Mouse (Mus musculus) spleen, postnatal 10 days (tissue): Measurements from ENCODE around the gene Xrcc3.
A peak's percentile ranks its signal among the peaks of the same experiment; 100 is the strongest.

ENCODE experiments used
- DNase-seq, 2 experiments: peaks; one replicate each; pipeline ENCODE4 v3.0.0; 2021 to 2022; ENCODE audit warnings: low spot score in 2 of 2

The Xrcc3 gene

GRCm38 (mm10) chr12:111777919-111778318 lies 35.8 kb downstream of the Xrcc3 start:
- DNase-seq: no peak

DNA sequence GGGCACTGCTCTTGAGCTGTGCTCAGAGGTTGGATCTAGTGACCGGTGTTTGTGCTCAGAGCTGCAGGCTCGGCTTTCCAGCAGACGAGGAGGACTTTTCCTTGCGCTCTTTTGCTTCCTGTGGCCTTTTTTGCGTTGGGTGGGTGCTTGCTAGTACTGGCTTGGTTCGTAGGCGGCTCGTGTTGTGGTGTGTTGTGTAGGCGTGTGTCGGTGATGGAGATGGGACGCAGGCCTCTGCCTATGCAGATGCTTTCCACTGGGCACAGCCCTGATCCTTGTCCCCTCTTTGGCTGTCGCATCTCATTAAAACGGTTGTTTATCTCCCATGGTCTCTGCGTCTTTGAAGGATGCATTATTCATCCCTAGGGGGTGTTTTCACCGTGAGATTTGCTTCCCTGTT lies 38.8 kb downstream of the Xrcc3 start:
- no peak for DNase-seq

GRCm38 (mm10) chr12:111774156-111774555 lies 39.5 kb downstream of the Xrcc3 start:
- no peak for DNase-seq

DNA sequence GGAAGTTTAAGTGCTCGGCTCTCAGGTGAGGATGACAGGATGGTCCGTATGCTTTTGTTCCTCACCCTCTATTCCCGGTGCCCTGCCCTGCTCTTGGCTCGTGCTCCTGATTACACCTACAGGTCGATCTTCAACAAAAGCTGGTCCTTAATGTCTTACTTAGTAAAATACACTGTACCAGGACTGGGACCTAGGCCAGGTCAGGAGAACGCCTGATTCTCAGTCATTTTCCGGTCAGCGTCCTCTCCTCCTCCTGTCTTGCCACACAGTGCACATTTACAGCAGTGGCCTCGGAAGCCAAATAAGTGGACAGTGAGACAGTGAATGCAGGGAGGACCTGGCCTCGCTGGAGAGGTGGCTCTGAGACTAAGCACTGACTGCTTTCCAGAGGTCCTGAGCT lies 43.0 kb downstream of the Xrcc3 start:
- DNase-seq: no peak

DNA sequence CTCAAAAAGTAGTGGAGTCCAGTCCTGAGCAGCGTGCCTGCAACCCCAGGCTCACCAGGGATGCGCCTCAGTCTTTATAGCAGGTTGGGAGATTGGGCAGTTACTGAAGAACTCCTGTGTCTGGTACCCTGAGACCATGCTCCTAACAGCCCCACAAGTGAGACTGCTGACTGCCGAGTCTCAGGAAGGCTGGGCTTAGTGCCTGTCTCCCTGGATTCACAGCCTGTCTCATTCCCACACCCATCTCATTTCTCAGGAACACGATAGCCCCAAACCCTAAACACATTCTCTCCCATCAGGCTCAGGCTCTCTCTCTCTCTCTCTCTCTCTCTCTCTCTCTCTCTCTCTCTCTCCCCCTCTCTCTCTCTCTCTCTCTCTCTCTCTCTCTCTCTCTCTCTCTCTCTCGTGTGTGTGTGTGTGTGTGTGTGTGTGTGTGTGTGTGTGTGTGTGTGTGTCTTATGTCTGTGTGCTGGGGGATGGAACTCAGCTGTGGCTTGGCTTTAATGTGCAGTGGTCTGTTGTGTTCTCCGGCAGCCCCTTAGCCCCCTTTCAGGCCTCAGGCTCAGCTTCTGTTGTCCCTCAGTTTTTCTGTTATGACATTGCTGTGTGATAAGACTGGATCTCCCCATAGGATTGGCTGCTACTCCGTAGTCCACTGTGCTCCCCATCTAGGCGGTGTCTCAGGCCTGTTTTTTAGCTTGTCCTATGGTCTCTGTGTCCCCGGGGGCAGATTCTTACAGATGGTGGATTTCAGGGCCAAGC lies 43.7 kb downstream of the Xrcc3 start:
- DNase-seq: no peak

DNA sequence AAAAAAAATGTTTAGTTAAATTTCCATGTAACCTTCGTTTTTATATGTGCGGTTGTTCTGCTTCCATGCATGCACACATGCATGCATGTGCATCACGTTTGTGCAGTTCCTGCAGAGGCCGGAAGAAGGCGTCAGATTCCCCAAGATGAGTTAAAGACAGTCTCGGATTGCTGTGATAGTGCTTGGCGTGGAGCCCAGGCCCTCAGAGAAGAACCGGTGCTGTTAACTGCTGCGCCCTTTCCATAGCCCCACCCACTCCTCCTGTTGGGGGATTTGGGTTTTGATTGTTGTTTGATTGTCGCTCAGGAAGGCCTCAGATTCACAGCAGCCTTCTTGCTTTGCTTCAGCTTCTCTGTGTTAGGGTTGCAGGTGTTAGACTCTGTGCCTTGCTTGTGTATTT lies 44.4 kb downstream of the Xrcc3 start:
- peak in 1 of 2 experiments; percentile 50 for DNase-seq

DNA sequence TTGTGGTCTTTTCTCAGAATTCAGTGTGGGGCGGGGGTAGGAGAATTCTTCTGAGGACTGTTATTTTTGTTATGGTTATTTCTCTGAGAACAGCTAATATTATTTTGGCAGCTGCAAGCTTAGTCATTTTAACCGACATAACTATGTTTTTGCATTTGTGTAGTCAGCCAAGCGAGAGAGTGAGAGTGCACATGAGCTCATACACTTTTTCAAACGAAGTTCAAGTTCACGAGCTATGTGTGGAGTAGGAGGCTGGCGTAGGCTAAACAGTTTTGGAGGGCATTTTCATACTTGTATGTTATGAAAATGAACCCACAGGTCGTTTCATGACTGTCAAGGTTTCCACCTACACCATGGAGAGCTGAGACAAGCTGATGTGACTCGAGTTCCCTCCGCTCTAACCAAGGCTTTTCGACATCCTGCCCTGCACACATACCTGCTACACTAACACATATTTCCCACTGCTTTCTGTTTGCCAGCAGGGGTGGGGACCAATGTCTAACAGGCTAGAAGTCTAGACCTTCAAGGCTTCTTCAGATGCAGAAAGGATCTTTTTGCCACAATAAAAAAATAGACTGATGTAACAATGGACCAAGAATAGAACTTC lies 45.2 kb downstream of the Xrcc3 start:
- no peak for DNase-seq

DNA sequence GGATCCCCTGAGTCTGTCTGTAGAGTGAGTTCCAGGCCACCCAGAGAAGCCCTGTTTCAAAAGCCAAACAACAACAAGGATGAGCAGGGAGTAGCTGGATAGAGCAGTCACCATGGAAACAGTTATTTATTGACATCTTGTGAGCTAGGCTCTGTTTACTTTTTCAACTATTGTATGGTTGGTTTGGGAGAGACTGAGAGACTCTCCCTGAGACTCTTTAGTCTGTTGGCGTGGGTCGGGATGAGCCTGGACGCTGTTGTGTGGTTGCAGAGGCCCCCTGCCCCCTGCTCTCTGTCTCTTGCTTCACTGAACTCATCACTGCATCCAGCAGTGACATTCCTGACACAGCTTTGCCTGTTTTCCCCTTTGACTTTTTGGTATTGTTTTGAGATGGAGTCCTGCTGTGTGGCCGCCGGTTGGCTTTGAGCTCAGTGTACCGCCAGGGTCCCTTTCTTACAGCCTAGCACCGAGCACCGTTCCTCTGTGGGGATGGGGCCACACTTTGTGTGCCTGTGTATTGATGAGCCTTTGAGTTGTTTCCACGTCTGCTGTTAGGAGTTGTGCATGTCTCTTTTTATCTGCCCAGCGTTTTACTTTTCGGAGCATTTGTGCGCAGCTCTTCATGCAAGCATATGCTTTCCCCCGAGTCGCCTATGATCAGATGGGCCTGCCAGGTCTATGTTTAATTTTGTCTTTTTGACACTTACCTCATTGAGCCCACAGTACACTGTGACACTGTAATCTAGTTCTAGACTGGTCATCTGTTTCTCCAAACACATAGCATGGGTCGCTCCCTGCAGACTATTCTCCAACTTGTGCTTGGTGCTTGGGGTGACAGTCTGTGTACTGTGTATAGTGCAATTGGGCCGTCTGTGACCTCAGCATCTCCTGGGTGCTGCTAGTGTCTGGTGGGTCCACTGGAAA lies 47.1 kb downstream of the Xrcc3 start:
- no peak for DNase-seq

DNA sequence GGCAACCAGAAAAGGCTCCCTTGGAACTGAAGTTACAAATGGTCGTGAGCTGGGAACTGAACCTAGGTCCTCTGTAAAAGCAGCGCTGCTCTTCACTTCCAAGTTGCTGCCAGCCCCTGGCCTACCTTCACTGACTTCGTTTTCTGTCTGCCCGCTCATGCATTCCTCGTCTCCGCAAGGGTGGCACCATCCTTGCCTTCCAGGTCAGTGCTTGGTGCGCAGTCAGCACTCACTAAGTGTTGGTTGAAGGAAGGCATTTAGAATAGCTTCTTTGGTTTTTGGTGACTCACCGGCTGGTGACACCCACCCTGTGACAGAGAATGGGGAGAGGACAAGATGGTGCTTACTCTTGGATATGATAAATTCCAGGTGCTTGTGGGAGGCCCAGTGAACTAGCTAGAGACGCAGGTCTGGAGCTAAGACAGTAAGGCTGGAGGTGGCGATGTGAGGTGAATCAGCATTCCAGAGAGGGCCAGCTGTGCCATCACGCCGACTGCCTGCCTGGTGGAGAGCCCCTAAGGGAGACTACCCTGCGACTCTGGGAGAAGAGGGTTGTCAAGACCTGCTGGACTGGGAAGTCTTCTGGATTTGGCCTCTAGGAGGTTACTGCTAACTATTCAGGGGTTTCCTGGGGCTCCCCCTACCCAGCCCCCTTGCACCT lies 50.9 kb downstream of the Xrcc3 start:
- no peak for DNase-seq

DNA sequence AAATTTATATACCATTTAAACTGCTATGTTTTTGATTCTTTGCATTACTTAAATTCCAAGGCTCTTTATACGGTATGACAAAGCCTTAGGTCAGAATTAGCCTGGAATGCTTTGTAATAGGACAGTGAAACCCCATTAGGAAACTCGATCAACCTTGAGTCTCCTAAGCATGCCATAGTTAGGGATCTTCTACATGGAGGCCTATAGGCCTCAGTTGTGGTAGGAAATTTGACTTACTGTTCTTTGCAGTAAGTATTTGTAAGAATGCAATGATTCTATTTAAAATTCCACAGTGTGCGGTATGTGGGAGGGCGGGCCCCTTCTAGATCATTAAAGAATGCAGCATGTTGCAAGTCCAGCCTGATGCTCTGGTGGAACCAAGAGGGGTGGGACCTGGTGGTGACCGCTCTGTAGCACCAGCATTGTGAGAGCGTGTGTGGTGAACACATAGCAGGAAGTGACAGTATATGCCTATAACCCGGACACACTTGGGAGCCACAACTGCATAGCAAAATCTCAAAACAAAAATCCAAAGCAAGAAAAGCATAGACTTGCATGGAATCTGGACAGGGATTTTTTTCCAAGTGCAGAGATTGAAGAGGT lies 53.3 kb downstream of the Xrcc3 start:
- no peak for DNase-seq

DNA sequence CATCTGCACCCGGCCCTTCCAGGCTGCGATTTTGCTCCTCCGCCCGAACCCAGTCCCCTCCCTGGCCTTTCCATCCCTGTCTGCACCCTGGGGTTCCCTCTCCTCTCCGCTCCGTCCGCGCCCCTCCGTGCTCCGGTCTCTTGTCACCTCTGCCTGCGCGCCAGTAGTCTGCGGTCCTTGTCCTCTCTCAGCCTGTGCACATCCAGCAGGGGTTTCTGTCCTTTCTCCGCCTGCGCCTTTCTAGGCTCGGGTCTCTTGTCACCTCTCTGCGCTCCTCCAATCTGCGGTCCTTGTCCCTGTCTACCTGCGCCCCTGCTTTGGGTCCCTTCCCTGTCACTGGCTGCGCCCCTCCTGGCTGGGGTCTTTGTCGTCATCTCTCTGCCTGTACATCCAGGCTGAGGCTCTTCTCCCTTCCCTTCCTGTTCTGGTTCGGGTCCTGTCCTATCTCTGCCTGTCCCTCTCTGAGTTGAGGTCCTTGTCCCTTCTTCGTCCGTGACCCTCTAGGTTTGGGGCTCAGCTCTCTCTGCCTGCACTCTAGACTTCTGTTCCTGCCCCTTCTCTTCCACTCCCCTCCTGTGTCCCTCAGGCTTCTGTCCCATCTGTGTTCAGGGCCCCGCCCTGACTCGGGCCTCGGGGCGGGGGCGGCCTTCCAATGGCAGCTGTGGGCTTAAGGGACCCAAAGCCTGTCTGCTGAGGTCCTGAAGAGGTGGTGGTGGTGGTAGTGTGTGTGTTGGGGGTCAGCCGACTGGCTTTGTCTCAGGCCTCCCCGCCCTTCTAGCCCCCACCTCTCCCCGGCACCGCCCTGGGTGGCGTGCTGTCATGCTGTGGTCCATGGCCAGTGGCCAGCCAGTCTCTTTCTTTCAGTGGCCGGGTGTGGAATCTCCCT lies 54.3 kb downstream of the Xrcc3 start:
- peak in 1 of 2 experiments; percentile 33 for DNase-seq

DNA sequence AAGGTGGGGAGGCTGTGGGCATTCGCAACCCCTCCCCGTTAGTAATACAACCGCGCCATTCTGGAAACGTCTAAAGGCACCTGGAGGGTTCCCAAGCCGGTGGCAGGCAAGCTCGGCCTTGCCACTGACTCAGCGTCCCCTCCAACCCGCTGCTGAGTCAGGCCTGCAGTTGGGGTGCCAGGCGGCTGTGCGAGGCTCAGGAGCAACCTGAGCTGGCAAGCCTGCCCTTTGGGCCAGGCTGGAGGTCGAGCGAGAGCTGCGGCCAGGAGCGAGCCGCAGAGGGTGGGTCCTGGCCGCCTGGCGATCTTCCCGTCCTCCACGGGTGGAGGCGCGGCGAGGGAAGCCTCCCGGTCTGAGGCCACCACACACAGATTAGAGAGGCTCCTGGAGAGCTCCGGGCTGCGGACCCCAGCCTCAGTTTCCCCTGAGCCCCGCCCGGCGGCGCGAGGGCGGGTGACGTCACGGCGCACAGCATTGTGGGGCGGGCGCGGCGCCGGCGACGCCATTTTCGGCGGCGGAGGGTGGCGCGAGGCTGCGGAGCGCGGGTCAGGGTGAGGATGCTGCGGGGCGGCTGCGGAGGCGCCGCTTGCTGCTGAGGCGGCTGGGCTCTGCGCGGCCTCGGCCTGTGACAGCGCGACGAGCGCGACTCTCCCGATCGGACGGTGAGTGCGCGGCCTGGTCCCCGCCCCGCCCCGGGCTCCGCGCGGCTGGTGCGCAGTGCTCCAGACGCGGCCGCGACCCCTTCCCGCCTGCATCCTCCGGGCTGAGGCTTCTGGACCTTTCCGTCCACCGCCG lies 55.1 kb downstream of the Xrcc3 start, which contains the start of gene Klc1:
TSS of gene Klc1 (plus strand) at position 469 of the 795 bp plus-strand sequence.
- DNase-seq: peak; percentile 84 to 85

DNA sequence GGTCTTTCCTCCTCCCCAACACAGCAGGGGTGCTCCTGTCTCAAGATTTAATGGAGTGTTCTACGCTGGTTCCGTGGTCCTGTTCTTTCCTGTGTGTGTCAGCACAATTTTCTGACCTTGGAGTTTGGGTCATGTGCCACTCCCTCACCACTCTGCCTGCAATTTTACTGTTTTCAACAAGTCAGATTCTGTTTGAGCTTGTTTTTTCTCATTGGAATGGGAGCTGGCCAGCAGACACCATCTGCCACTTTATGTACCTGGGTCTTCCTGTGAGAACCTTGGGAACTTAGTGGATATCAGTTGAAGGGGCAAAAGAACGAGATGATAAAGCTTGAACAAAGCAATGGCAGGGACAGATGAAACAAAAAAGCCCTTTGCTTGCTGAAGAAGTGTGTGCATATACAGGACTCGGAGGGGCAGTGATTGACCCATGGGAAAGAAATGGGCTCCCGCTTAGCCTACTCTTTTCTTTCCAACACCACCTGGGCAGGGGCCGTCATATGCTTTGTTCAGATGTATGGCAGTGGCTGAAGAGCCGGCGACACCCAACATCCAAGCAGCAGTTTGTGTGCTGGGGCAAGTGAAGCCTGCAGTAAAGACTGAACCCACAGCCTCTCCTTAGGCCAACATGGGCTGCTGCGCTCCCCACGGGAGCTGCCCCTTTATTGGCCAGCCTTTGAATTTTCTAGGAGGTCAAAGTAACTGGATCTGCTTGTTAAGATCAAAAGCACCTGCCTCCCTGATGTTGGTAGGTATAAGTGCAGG lies 55.9 kb downstream of the Xrcc3 start:
- DNase-seq: no peak

DNA sequence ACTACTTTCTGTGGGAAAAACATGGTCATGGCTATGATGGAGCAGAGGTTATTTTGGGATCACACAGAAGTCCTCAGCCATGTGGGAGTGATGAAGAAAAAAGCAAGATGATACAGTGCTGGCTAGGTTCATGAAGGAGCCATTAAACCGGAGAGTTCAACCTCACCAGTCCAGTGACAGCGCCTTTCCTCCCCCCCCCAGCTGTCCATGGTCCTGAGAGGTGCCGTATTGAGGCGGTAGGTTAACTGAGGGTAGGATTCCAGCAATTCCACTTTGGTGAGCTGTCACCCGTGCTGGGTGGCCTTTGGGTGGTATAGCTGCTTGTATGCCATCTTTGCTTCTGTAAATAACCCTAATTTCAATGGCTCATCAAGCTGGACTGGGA lies 57.0 kb downstream of the Xrcc3 start:
- no peak for DNase-seq

DNA sequence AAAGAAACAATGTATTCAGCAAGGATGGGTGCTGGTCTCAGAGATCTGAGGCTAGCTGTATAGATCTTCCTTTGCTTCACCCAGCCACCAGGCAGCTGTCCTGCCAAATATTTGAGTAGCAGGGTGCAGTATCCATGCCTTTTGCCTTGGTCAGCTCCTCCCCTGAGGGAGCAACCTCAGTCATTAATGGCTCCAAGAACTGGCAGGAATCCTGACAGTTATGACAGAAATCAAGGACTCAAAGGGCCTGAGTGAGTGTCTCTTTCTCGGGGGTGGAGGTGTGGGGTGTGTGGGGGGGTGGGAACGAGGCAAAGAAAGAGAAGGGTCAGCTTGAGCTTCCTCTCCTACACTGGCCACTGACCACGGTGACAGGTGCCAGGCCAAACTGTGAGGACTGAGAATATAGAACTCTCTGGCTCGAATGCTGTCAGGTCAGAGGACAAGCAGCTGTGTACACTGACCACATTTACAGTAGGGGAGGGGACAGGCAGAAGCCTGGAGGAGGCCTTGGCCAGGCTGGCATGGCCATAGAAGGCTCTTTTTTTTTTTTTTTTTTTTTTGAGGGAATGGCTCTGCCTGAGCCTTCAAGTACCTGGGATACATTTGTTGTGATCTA lies 57.5 kb downstream of the Xrcc3 start:
- no peak for DNase-seq

- DNase-seq: no peak
Observed at GRCm38 (mm10) chr12:111755231-111755630, 58.4 kb downstream of the Xrcc3 start.

DNA sequence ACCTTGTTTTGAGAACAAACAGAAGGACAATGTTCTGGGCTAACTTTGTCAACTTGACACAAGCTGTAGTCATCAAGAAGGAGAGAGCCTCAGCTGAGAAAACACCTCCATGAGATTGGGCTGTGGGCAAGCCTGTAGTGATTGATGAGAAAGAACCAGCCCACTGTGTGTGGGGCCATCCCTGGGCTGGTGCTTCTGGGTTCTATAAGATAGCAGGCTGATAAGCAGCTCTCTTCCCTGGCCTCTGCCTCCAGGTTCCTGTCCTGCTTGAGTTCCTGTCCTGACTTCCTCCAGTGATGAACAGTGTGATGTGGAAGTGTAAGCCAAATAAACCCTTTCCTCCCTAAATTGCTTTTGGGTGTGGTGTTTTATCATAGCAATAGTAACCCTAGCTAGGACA lies 59.0 kb downstream of the Xrcc3 start:
- DNase-seq: no peak

DNA sequence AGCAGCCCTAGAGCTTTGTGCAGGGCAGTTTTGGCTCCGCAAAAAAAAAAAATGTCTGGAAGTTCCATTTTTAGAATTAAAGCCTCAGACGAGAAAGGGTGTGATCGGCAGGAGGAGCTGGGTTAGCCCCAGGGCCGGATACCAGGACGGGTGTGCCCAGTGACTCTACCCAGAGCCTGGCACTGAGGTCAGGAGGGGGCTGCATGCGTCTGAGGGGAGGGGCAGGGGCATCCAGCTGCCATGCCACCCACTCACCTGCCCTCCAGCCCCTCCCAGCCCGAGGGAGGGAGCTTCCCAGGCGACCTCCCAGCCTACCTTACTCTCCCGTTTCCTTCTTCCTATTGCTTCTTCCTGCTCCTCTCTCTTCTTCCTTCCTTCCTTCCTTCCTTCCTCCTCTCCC lies 60.3 kb downstream of the Xrcc3 start:
- DNase-seq: no peak
